ENCODE assay signal across 22 mouse cellular contexts in the genomic region with DNA sequence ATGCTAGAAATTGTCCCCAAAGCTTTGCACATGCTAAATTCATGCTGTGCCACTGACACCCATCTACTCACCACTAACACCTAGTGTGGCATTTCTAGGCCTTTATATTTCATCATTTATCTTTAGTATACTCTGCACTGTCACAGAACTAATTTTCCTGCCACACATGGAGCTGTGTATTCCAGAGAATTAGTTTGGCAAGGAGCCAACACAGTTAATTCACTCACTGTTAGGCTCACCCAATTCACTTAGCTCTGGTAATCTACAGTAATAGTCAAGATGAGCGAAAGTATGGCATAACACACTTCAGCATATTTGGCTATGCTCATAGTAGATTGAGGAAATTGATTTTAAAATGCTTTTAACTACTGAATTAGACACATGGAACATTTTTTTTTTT.
DNase-seq lines count a peak whose midpoint lies in the region; ATAC-seq lines count a peak whose summit lies in the region.
"Had no signal": no experiment of that assay in that cellular context is flagged by ENCODE, and none has a peak within 500 bp of the region (broad histone marks: within the 10 kb centered on the region; RNA-seq: fewer than 3 reads in every experiment).

No protein-coding gene starts in this region.

- H3K27ac ChIP-seq in embryonic facial prominence, embryonic 14.5 days (replicated peaks; ENCODE audit: low read depth, low read length) = no peak overlapping the region
- H3K27ac ChIP-seq in embryonic facial prominence, embryonic 10.5 days (replicated peaks) = no peak overlapping the region
- no peak overlapping the region for H3K27ac ChIP-seq in hindbrain, embryonic 15.5 days (replicated peaks)
- no peak overlapping the region for H3K27ac ChIP-seq in hindbrain, embryonic 12.5 days
- no peak overlapping the region for H3K27ac ChIP-seq in liver, embryonic 12.5 days
- H3K27ac ChIP-seq: intestine, embryonic 15.5 days; kidney, embryonic 15.5 days; left cerebral cortex, adult 2 months; limb, embryonic 10.5 days had no signal

- H3K4me3 ChIP-seq in embryonic facial prominence, embryonic 14.5 days (ENCODE audit: low read depth, low read length) = no peak overlapping the region
- no peak overlapping the region for H3K4me3 ChIP-seq in embryonic facial prominence, embryonic 10.5 days
- no peak overlapping the region for H3K4me3 ChIP-seq in hindbrain, embryonic 15.5 days
- no peak overlapping the region for H3K4me3 ChIP-seq in hindbrain, embryonic 12.5 days
- no peak overlapping the region for H3K4me3 ChIP-seq in liver, embryonic 12.5 days
- H3K4me3 ChIP-seq: heart, embryonic 12.5 days; intestine, embryonic 15.5 days; kidney, embryonic 15.5 days; left cerebral cortex, adult 2 months; limb, embryonic 10.5 days; myocyte had no signal

- H3K4me1 ChIP-seq in embryonic facial prominence, embryonic 14.5 days (ENCODE audit: control insufficient read depth, insufficient read depth, low read length) = peaks cover 10% of the 10 kb centered on the region
- peaks cover 7% of the 10 kb centered on the region; the same call in 1 of the 2 replicates for H3K4me1 ChIP-seq in embryonic facial prominence, embryonic 10.5 days
- 0 out of 2 replicates have a peak, but pooled peaks cover 3% of the 10 kb centered on the region for H3K4me1 ChIP-seq in hindbrain, embryonic 15.5 days (replicated peaks)
- H3K4me1 ChIP-seq in hindbrain, embryonic 12.5 days = peaks cover 5% of the 10 kb centered on the region
- H3K4me1 ChIP-seq in liver, embryonic 12.5 days = no peaks in the 10 kb centered on the region
- H3K4me1 ChIP-seq: intestine, embryonic 15.5 days had no signal

- 78% methylated on average over 1 of the region's 1 CpGs for WGBS in embryonic facial prominence, embryonic 14.5 days
- 95% methylated on average over 1 of the region's 1 CpGs for WGBS in embryonic facial prominence, embryonic 10.5 days
- WGBS in hindbrain, embryonic 15.5 days = 58% methylated on average over 1 of the region's 1 CpGs
- 91% methylated on average over 1 of the region's 1 CpGs for WGBS in hindbrain, embryonic 12.5 days
- 76% methylated on average over 1 of the region's 1 CpGs for WGBS in liver, embryonic 12.5 days (ENCODE audit: insufficient replicate concordance)

- H3K9ac ChIP-seq in embryonic facial prominence, embryonic 14.5 days (ENCODE audit: low read depth, low read length) = no peak overlapping the region
- no peak overlapping the region for H3K9ac ChIP-seq in hindbrain, embryonic 15.5 days
- no peak overlapping the region for H3K9ac ChIP-seq in hindbrain, embryonic 12.5 days
- H3K9ac ChIP-seq in liver, embryonic 12.5 days = no peak overlapping the region
- H3K9ac ChIP-seq: heart, embryonic 12.5 days; intestine, embryonic 15.5 days; kidney, embryonic 15.5 days had no signal

- DNase-seq in embryonic facial prominence, embryonic 14.5 days (ENCODE audit: low spot score) = peak; percentile 54
- DNase-seq in embryonic facial prominence, embryonic 10.5 days (ENCODE audit: low spot score) = no peak
- peak; percentile 70 for DNase-seq in retina, postnatal 1 day
- DNase-seq in retina, embryonic 14.5 days (ENCODE audit: low spot score) = no peak
- DNase-seq: adrenal gland, postnatal 25 days; gastrocnemius, postnatal 10 days; heart, adult 11 months; kidney, postnatal 4 days; layer of hippocampus, adult 9-11 months; lung, adult 18-20 months; right cerebral cortex, adult 18-20 months; thymus, postnatal 14 days had no signal

- H3K36me3 ChIP-seq in embryonic facial prominence, embryonic 14.5 days (ENCODE audit: control insufficient read depth, insufficient read depth, low read length) = no peaks in the 10 kb centered on the region
- no peaks in the 10 kb centered on the region for H3K36me3 ChIP-seq in embryonic facial prominence, embryonic 10.5 days (replicated peaks)
- no peaks in the 10 kb centered on the region for H3K36me3 ChIP-seq in hindbrain, embryonic 15.5 days
- H3K36me3 ChIP-seq in hindbrain, embryonic 12.5 days = no peaks in the 10 kb centered on the region
- no peaks in the 10 kb centered on the region for H3K36me3 ChIP-seq in liver, embryonic 12.5 days
- H3K36me3 ChIP-seq: G1E; heart, embryonic 12.5 days; intestine, embryonic 15.5 days; kidney, embryonic 15.5 days; limb, embryonic 10.5 days had no signal

- no peak overlapping the region for H3K4me2 ChIP-seq in embryonic facial prominence, embryonic 14.5 days (ENCODE audit: low read depth, low read length)
- H3K4me2 ChIP-seq in hindbrain, embryonic 15.5 days = no peak overlapping the region
- no peak overlapping the region for H3K4me2 ChIP-seq in hindbrain, embryonic 12.5 days (replicated peaks)
- H3K4me2 ChIP-seq in liver, embryonic 12.5 days = no peak overlapping the region
- H3K4me2 ChIP-seq: heart, embryonic 12.5 days; intestine, embryonic 15.5 days; kidney, embryonic 15.5 days had no signal

- no peak for ATAC-seq in embryonic facial prominence, embryonic 14.5 days (ENCODE audit: low read depth)
- ATAC-seq in hindbrain, embryonic 15.5 days (ENCODE audit: low FRiP score, low read depth) = peak; percentile 61; the same call in 1 of the 2 replicates
- no peak for ATAC-seq in hindbrain, embryonic 12.5 days (ENCODE audit: low FRiP score)
- no peak for ATAC-seq in liver, embryonic 12.5 days
- ATAC-seq: intestine, embryonic 15.5 days had no signal

- H3K27me3 ChIP-seq in embryonic facial prominence, embryonic 14.5 days (replicated peaks; ENCODE audit: control insufficient read depth, insufficient read depth, low read length) = no peaks in the 10 kb centered on the region
- no peaks in the 10 kb centered on the region for H3K27me3 ChIP-seq in embryonic facial prominence, embryonic 10.5 days (replicated peaks; ENCODE audit: low read depth, poor library complexity, severe bottlenecking)
- H3K27me3 ChIP-seq in hindbrain, embryonic 15.5 days = no peaks in the 10 kb centered on the region
- no peaks in the 10 kb centered on the region for H3K27me3 ChIP-seq in hindbrain, embryonic 12.5 days
- no peaks in the 10 kb centered on the region for H3K27me3 ChIP-seq in liver, embryonic 12.5 days (replicated peaks)
- H3K27me3 ChIP-seq: heart, embryonic 12.5 days; intestine, embryonic 15.5 days; kidney, embryonic 15.5 days had no signal

- H3K9me3 ChIP-seq in embryonic facial prominence, embryonic 14.5 days (ENCODE audit: control insufficient read depth, low read length) = no peaks in the 10 kb centered on the region
- H3K9me3 ChIP-seq in embryonic facial prominence, embryonic 10.5 days = no peaks in the 10 kb centered on the region
- no peaks in the 10 kb centered on the region for H3K9me3 ChIP-seq in hindbrain, embryonic 15.5 days
- H3K9me3 ChIP-seq in hindbrain, embryonic 12.5 days (replicated peaks) = no peaks in the 10 kb centered on the region
- no peaks in the 10 kb centered on the region for H3K9me3 ChIP-seq in liver, embryonic 12.5 days (replicated peaks)
- H3K9me3 ChIP-seq: heart, embryonic 12.5 days; intestine, embryonic 15.5 days; kidney, embryonic 15.5 days; limb, embryonic 10.5 days had no signal

Comparison
In these comparisons a context has a peak if more than half of its experiments do, and no peak if none do; other contexts are left out.
1. DNase-seq: peak in embryonic facial prominence, embryonic 14.5 days (single experiment) and retina, postnatal 1 day (single experiment); none in embryonic facial prominence, embryonic 10.5 days (single experiment) and retina, embryonic 14.5 days (single experiment).